Mouse (Mus musculus) cerebellum, postnatal 25 days (tissue): Measurements from ENCODE around the gene Dnmt3a.

ENCODE experiments used
- DNase-seq, 2 experiments: peaks; one replicate each; pipeline ENCODE4 v3.0.0; 2021; ENCODE audit warnings: mixed read lengths in 2 of 2

Gene Dnmt3a

DNA sequence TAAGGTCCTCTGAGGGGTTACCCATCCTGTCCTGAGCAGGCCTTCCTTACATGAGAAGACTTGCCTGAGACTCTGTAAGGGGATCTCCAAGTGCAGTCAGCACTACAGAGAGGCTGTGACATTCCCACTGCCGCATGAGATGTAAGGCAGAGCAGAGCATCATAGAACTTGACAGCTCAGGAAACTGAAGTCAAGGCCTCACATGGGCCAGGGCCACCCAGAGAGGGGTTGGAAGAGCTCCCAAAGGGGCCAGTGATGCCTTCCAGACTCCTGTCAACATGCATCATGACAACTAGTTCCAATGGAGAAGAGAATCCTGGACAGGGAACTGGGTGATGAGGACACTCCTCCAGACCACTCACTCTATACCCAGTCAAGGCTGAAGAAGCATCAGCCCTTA, 18.3 kb upstream of the Dnmt3a start:
- no peak for DNase-seq

DNA sequence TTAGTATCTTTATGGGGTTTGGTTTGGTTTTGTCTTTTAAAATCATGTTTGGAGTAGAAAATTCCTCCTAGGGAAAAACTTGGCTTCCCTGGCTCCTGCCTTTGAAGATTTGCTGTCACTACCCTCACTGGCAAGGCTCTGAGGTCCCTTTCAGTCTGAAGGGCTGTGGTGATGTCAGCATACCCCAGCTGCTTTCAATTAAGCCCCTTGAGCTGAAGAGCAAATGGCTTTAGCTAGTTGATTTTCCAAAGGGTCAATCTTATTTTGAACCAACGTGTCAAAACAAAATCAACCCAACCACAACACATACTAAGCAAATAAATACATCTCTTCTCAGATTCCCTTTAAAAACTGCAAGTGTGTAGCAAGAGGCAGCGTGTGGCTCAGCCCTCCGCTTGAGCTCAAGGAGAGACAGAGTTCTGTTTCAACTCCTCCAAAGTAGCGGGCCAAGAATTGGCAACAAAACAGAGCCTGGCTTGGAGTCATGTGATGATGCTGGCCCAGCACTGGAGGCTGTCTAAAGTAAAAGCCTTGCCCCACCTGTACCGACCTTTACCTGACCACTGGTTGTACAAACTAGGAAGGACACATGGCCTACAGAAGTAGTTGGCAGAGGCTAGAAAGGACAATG, 17.3 kb upstream of the Dnmt3a start:
- no peak for DNase-seq

DNA sequence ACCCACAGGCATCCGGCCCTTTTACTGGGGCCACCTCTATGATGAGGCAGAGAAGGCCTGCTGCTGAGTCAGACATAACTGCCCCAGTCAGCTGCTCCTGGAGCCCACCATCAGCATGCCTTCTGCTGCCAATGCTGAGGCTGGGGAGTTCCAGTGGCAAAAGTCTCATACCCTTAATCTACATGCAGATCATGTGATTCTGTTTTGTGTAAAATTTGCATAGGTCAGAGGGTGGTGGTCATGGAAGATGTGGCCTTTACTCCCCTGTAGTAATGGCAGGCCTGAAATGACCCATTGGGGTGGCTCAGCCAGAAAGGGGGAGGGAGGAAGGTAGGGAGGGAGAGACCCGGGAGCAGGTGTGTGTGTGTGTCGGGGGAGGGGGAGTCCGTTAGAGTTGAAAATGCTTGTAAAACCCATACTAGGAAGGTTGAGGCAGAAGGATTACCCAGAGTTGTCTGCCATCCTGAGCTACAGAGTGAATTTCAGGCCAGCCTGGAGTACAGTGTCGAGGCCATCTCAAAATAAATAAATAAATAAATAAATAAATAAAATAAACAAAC, 16.1 kb upstream of the Dnmt3a start:
- no peak for DNase-seq

DNA sequence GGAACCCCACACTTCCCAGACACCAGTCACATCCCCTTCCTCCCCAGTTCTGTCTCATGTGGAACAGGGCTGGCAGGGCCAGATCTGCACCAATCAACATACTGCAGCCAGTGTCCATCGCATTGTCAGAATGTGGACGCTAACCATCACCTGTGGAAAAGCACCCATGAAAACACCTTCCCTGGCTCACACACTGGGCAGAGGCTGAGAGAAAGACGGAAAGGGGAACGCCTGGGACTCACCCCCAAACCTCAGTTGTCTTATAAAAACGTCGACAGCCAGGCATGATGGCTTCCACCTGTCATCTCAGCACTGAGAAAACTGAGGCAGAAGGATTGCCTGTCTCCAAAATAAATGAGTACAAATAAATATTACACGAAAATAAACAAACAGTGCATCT, 14.6 kb upstream of the Dnmt3a start:
- DNase-seq = peak in 1 of 2 experiments; percentile 54

DNA sequence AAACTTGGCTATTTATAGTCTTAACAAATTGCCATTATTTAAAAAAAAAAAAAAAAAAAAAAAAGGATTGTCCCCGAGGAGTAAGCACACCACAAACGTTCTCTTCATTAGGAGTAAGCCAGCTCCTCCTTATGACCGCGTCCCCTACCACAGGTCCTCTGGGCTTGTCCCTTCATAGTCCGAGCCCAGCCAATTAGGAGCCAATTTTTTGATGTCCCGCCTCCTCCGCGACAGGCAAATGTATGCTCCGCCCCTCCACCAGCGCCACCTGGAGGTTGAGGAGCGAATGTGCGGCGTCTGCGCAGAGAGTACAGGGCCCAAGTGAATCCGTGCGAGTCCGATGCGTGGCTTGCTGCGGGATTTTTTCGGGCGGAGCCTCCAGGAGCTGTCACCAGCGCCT, 14.1 kb upstream of the Dnmt3a start:
- peak; percentile 97 to 99 for DNase-seq

DNA sequence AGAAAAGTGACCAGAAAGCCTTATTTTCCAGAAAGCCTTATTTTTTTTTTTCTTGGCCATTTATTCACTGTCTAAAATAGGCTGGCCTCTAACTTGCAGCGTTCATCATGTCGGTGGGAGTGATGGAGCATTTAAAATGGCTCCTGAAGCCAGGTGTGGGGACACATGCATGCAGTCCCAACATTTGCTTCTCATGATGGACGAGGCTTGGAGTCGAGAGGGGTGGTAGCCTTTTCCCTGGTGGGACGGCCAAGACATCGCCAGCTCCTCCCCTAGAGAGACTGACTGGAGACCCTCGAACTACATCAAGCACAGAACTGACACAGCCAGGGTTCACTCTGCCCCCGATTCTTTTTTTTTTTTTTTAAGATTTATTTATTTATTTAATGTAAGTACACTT, 13.6 kb upstream of the Dnmt3a start:
- no peak for DNase-seq

DNA sequence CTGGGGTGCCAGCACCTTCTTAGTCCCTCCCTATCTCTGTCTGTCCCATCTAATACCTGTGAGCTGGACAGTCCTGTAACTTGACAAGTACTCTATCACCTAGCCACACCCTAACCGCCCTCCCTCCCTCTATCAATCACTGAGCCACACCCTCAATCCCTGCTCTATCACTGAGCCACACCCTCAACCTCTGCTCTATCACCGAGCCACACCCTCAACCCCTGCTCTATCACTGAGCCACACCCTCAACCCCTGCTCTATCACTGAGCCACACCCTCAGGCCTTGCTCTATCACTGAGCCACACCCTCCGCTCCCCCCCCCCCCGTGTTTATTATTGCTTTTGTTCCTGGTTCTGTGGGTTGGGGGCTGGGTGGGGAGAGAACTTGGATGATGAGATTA, 10.2 kb upstream of the Dnmt3a start:
- no peak for DNase-seq

DNA sequence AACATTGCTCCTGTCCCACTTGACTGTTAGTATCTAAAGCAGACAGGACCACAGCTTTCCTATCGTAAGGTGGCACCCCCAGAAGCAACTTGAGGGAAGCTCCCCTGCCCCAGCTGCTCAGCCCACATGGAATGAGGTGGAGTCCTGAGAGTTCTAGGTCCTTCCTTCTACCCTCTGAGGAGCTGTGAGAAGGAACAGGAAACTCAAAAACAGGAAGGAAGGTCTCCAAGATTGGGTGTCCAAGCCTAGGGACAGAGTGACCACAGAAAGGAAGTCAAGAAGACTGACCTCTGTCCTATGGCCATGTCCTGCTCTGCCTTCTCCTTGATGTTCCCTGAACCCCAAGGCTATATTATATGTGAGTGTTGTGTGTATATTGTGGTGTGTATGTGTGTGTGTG, 6.3 kb upstream of the Dnmt3a start:
- no peak for DNase-seq

DNA sequence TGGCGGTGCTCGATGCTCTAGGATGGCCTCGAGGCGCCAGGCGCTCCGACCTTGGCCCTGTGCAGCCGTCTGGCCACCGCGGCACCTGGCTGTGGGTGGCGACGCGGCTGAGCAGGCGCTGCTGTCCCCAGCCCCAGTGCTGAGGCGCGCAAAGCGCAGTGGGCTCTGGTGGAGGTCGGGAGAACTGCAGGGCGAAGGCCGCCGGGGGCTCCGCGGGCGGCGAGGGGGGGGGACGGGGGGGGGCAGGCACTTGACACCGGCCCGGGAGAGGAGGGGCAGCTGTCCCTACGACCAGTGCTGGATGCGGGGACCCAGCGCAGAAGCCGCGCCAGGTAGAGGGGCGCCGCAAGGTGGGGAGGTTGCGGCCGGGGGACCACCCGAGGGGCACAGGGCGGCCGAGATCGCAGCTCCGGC, 471 bp downstream of the Dnmt3a start:
- peak; percentile 80 to 88 for DNase-seq

DNA sequence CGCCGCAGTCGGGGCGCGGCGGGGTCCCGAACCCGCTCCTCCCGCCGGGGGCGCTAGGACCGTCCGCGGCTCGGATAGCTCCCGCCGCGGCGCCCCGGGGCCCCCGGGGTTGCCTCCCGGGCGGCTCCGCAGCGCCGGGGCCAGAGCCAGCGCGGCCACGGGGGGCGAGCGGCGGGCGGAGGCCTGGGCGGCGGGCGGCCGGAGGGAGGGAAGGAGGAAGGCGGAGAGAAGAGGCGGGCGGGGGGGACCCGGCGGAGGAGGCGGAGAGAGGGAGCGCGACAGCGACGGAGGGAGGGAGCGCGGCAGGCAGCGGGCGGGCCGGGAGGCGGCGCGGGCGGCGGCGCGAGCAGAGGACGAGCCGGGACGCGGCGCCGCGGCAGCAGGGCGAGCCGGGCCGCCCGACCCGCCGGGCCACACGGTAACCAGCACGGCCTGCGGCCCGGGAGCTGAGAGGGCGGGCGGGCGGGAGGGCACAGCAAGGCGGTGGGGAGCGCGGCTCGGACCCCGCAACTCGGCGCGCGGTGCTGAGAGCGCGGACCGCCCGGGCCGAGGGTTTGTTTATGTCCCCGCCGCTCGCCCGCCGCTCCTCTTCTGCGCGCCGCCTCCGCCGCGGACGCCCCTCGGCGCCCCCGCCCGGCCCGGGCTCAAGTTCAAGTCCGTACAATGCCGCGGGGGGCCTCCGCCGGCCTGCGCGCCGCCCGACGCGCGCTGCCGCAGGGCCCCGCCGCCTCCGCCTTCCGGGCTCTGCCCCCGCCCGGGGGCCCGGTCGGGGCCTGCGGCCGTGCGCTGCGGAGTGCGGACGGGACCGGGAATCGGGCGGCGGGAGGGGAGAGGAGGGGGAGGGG, 1.1 kb downstream of the Dnmt3a start:
- DNase-seq = peak; percentile 87 to 94

DNA sequence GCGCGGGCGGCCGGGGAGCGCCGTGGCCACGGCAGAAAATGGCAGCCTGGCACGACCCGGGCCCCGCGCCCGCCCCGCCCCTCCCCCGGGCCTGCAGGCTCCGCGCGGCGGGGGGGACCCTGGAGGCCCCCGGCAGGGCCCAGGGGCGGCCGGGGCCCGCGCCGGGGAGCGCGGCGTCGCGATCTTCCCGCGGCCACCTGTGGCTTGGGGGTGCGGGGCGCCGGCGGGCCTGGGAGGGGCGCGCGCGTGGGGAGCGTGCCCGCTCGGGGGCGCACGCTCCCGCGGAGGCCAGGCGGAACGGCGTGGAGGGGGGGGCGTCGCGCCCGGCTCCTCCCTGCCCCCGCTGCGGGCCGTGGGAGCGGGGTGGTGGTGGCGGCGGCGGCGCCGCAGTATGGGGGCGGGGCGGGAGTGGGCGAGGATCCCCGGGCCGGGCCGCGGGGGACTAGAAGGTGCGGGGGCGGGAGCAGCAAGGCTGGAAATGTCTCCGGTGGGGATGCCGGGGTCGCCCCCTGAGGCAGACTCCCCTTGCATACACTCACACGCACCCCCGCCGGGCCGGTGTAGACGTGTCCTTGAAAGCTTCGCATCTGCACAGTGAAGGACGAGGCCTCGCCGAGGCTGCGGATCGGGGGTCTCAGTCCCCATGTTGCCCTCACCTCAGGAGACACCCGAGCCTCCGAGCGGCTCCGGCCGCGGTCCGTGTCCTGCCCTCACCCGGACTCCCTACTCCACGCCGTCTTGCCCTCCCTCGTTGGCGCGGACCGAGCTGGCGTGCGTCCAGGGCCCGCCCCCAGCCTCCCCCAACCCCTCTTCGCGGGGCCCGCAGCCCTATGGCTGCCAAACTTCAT, 2.0 kb downstream of the Dnmt3a start:
- DNase-seq = peak; percentile 67 to 80

DNA sequence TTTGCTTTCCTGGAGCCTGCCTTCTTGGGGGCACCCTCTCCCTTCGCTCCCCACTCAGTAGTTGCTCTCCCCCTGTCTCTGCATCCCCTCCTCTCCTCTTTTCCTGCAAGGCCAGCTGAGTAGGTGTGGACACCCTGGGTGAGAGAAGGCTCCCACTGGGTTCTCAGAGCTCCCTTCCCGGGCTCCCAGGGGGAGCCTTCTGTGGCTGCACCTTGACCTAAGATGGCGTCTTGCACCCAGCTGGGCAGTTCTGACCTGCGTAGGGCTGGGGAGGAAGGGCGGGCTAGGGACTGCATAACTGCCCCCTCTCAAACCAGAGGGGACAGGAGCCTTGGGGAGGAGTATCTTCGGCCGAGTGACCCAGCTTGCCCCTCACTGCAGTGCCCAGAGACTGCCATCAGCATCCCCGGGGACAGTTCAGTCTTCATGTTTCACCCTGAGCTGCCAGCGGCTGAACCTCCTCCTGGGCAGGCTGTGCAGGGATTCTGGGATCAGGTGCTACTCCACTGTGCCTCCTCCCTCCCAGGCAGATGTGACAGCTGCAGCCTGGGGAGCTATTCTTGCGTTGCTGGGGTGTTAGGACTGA, 2.7 kb downstream of the Dnmt3a start:
- peak; percentile 50 to 53 for DNase-seq

DNA sequence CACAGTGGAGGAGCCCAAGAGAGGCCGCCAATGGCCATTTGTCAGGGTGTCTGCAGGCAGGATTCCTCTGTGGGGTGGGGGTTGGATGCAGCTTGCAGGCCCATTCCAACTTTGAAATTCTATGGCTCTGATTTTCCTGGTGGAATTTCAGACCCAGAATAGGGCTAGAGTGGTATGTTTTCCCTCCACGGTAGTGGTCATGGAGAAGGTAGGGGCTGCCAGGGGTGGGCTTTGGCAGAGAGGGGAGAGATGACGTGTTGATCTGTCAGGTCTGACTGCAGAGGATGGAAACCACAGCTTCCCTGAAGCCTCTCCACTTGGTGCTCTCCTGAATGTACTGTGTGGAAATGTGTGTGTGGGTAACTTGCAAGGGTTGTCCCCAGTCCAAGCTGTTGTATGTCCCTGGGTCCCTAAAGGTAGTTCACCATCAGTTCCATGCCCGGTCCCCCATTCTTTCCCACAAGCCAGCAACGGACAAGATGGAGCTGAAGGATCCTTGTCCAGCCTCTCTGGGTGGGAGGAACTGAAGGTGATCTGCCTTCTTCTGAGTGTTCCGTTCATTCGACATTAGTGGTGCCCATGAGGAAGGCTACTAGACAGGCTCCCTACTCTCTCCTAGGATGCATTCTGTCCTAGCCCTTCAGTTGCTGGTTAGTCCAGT, 3.8 kb downstream of the Dnmt3a start:
- DNase-seq = peak in 1 of 2 experiments; percentile 23

DNA sequence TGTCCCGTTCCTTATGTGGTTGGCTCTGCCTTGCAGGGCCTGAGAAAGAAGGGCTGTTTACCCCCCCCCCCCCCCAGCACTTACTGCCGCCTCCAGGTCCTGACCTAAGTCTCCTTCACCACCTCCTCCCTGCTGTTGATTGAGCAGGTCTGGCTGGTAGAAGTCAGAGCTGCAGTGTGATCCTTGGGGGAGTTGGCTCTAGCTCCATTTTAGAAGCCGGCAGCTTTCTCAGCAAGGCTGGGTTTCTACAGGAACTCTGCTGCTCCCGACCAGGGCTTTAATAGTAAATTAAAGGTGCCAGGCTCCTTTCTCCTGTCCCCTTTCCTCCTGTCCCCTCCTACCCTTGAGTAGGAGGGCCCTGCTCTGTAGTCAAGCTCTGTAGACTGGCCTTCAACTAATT, 4.6 kb downstream of the Dnmt3a start:
- no peak for DNase-seq

DNA sequence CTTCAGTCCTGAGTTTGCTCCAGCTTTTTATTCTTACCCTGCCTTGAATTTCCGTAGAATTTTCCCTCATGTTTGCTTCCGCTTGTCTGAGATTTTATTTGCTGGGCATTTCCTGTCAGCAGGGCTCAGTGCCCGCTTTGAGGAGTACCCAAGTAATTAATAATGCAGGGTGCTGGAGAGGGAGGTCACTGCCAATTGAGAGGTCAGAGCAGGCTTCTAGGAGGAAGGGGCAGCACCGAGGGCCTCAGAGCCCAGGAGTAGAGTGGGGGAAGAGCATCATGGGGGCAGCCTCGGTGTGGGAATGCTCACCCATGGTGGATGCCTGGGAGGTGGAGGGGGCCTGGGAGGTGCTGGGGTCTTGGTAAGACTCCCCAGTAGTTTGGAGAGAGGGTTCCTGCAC, 5.8 kb downstream of the Dnmt3a start:
- DNase-seq = peak in 1 of 2 experiments; percentile 16

DNA sequence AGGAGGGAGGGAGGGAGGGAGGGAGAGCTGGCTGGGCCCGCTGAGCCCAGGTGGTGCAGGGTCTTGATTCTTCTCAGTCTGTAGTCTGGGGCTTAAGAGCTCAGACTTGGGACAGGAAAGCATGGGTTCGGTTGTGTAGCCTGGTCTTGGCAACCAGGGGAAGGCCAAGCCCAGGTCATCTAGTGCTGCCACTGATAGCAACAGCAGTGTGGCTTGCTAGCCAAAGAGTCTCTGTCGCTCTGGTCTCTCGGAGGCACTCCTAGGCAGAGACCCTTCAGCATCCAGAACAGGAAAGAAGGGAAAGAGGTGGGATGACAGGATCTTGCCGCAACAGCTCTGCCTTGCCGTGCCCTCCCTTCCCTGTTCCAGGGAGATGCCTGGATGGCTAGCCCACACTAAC, 6.4 kb downstream of the Dnmt3a start:
- no peak for DNase-seq

DNA sequence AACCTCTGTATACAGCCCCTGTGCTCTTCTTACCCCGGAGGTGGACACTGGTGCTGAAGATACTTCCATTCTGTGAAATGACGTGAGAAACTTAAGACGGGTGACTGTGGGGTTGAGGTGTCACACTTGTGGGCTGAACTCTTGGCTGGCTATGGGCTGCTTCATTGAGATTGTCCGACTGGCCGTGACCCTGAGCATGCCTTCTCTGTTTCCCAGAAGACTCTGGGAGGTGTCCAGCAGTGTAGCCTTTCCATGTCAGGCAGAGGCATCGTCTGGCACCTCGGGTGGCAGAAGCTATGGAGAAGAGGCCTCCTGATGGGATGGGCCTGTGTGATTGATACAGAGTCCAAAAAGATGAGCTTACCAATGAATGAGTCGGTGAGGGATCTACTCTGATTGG, 7.3 kb downstream of the Dnmt3a start:
- DNase-seq = no peak

DNA sequence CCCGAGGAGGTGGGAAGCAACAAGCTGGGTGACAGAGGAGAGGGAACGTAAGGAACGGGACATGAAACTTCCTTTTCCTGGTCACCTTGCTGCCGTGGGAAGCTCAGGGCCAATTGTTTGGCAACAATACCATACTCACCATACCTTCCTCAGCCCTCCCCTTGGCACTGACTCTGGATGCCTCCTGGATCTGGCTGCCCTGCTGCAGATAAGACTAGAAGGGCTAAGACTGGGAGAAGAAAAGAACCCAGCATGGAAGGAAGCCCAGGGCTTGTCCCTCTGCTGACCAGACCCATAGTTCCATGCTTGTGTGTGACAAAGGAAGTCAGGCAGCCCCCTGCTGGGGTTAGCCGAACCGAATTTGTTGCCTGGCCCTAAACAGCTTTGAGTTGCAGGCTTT, 9.6 kb downstream of the Dnmt3a start:
- peak in 1 of 2 experiments; percentile 57 for DNase-seq

DNA sequence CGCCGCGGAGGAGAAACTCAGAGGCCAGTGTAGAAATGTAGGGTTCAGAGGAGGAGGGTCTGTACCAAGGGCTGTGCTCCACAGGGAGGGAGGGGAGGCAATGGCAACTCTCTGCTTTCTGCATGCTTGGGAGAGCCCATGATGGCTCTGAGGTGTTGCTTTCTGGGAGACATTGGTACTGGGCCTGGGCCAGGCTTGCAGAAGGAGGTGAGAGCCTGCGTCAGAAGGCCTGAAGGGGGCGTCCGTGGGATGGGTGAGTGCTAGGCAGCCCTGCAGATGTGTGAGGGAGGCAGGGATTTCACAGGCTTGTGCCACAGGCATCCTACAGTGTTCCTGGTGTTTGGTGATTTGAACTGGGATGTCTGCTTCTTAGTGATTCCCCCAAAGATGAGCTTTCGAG, 11.2 kb downstream of the Dnmt3a start:
- DNase-seq = peak; percentile 44 to 70

DNA sequence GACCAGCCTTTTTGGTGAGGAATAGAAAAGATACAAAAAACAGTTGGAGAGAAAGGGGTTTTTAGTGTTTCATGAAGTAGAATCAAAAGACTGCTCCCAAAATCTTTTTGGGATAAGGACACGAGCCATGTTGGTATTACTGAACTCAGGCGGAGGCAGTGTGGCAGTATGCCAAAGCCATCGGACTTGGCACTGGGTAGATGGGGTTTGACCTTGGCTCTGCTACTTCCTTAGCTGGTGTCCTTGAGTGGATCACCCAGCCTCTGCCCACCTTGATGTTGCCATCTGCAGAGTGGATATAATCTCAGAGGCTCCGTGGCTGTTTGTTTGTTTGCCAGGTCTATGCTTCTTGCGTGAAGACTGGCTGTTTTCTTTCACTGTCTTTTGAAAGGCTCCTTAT, 11.8 kb downstream of the Dnmt3a start:
- peak; percentile 64 to 72 for DNase-seq

DNA sequence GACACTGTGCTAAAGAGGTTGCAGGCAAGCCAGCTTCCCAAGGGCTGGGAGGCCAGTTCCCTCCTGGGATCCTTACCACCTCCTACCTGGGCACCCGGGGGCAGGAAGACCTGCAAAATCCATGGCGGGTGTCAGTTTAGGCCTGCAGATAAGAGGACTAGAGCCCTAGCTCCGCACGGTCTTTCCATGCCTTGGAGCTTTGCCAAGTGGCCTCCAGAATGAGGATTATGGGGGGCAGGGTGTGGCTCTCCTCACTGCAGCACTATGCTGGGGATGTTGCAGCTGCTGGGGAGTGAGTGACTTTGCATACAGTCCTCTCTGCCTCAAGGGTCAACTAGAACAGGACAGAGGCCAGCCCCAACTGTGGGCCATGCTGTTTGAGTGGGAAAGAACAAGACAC, 14.1 kb downstream of the Dnmt3a start:
- peak in 1 of 2 experiments; percentile 32 for DNase-seq

DNA sequence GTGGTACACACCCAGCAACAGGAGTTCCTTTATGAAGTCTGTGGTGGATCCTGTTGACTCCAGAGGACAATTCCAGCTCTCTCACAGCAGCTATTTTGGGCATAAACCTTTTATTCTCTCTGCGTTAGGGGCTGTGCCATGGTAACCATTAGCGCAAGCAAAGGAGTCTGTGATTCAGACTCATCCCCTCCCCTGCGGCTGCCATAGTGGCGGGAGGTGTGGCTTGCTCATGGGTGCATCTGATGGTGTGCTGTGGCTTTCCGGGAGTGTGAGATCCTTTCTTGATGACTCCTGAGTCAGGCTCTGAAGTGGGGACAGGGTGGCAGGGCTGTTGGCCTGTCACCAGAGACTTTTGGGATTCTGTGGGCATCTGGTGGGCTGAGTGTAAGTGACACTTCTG, 17.6 kb downstream of the Dnmt3a start:
- no peak for DNase-seq
